In genomic region chr6:40388660-40389059, GRCm38 (mm10) we compare ENCODE assay signal across 21 mouse cellular contexts. TPM values are rescaled to one million over a fixed set of nuclear protein-coding genes. Genes with fewer than 3 reads are reported as not detected.
DNase-seq lines count a peak whose midpoint lies in the region; ATAC-seq and TF ChIP-seq lines count a peak whose summit lies in the region.
"Had no signal": no experiment of that assay in that cellular context is flagged by ENCODE, and none has a peak within 500 bp of the region (broad histone marks: within the 10 kb centered on the region; RNA-seq: fewer than 3 reads in every experiment).

No protein-coding gene starts in this region.

- no peak for ATAC-seq in hindbrain, embryonic 13.5 days (ENCODE audit: low FRiP score)
- ATAC-seq in hindbrain, embryonic 12.5 days (ENCODE audit: low FRiP score) = no peak
- ATAC-seq in liver, embryonic 16.5 days (ENCODE audit: low read depth) = peak; percentile 63
- ATAC-seq in activated CD4-positive, CD25-positive, alpha-beta regulatory T cell, adult 4 months = no peak
- ATAC-seq: forebrain, postnatal 0 days; hindbrain, embryonic 16.5 days had no signal

- no peak overlapping the region for H3K4me2 ChIP-seq in hindbrain, embryonic 13.5 days
- H3K4me2 ChIP-seq in hindbrain, embryonic 12.5 days (replicated peaks) = no peak overlapping the region
- no peak overlapping the region for H3K4me2 ChIP-seq in liver, embryonic 16.5 days (ENCODE audit: low read depth, low read length)
- H3K4me2 ChIP-seq: embryonic facial prominence, embryonic 13.5 days; neural tube, embryonic 13.5 days had no signal

- no peak for TF ChIP-seq POLR2A in MEL (IDR thresholded peaks at IDR 0.05; ENCODE audit: control insufficient read depth in 1 of 2, insufficient read depth in 1 of 2, low read depth in 1 of 2, low read length in 2 of 2, poor library complexity in 1 of 2)

- peak; percentile 65 for DNase-seq in MEL (ENCODE audit: low read depth, low spot score)
- peak; percentile 6 for DNase-seq in c-Kit-positive CD71-negative TER-119-negative erythroid progenitor cells, embryonic 14.5 days (ENCODE audit: low read depth)
- no peak for DNase-seq in frontal cortex, adult 2 months (ENCODE audit: extremely low spot score in 1 of 2, low spot score in 1 of 2)
- DNase-seq: adrenal gland, postnatal 25 days; cerebellum, adult 9-10 months; forebrain, postnatal 0 days; gastrocnemius, postnatal 10 days; kidney, adult 11 months; kidney, postnatal 14 days; left cerebral cortex, postnatal 4 days; lung, adult 18-20 months; lung, postnatal 36 days; thymus, postnatal 14 days had no signal

- TF ChIP-seq EP300 in MEL (IDR thresholded peaks at IDR 0.05; ENCODE audit: low read depth in 1 of 2, low read length in 2 of 2) = peak; percentile 80 to 92

- no peaks in the 10 kb centered on the region for H3K4me1 ChIP-seq in hindbrain, embryonic 13.5 days (replicated peaks)
- no peaks in the 10 kb centered on the region for H3K4me1 ChIP-seq in hindbrain, embryonic 12.5 days
- peaks cover 3 to 7% of the 10 kb centered on the region in 2 experiments for H3K4me1 ChIP-seq in MEL (ENCODE audit: control insufficient read depth in 1 of 2, insufficient read depth in 2 of 2, low read length in 2 of 2)
- peaks cover 4% of the 10 kb centered on the region; the same call in 1 of the 2 replicates for H3K4me1 ChIP-seq in liver, embryonic 16.5 days (ENCODE audit: control insufficient read depth, low read depth, low read length)
- H3K4me1 ChIP-seq: embryonic facial prominence, embryonic 13.5 days; neural tube, embryonic 13.5 days had no signal

- TF ChIP-seq RAD21 in MEL (IDR thresholded peaks at IDR 0.05; ENCODE audit: low read depth, low read length) = no peak

- H3K9me3 ChIP-seq in hindbrain, embryonic 13.5 days = no peaks in the 10 kb centered on the region
- H3K9me3 ChIP-seq in hindbrain, embryonic 12.5 days (replicated peaks) = no peaks in the 10 kb centered on the region
- H3K9me3 ChIP-seq in MEL (replicated peaks; ENCODE audit: insufficient read depth, low read length) = no peaks in the 10 kb centered on the region
- no peaks in the 10 kb centered on the region for H3K9me3 ChIP-seq in liver, embryonic 16.5 days (replicated peaks; ENCODE audit: control insufficient read depth, low read length)
- H3K9me3 ChIP-seq: embryonic facial prominence, embryonic 13.5 days; neural tube, embryonic 13.5 days had no signal

- WGBS in hindbrain, embryonic 13.5 days = 65% methylated on average over 4 of the region's 4 CpGs
- WGBS in hindbrain, embryonic 12.5 days = 69% methylated on average over 4 of the region's 4 CpGs
- WGBS in liver, embryonic 16.5 days (ENCODE audit: insufficient replicate concordance) = 24% methylated on average over 4 of the region's 4 CpGs

- H3K27ac ChIP-seq in hindbrain, embryonic 13.5 days = no peak overlapping the region
- H3K27ac ChIP-seq in hindbrain, embryonic 12.5 days = no peak overlapping the region
- H3K27ac ChIP-seq in MEL (ENCODE audit: control insufficient read depth, low read depth, low read length) = peak overlapping the region; percentile 37; the same call in 1 of the 2 replicates
- H3K27ac ChIP-seq in liver, embryonic 16.5 days (ENCODE audit: low read length) = no peak overlapping the region
- H3K27ac ChIP-seq: embryonic facial prominence, embryonic 13.5 days; neural tube, embryonic 13.5 days; stomach, postnatal 0 days had no signal

- H3K36me3 ChIP-seq in hindbrain, embryonic 13.5 days = 0 out of 2 replicates have a peak, but pooled peaks cover 2% of the 10 kb centered on the region
- no peaks in the 10 kb centered on the region for H3K36me3 ChIP-seq in hindbrain, embryonic 12.5 days
- H3K36me3 ChIP-seq in MEL (ENCODE audit: control insufficient read depth in 1 of 2, insufficient read depth in 2 of 2, low read length in 2 of 2) = peaks cover 0 to 10% of the 10 kb centered on the region in 2 experiments
- H3K36me3 ChIP-seq in liver, embryonic 16.5 days (ENCODE audit: control insufficient read depth, insufficient read depth) = no peaks in the 10 kb centered on the region

- TF ChIP-seq CTCF in MEL (IDR thresholded peaks at IDR 0.05 in 2 of 3, conservative IDR thresholded peaks at IDR 0.05 in 1 of 3; ENCODE audit: control insufficient read depth in 1 of 3, insufficient read depth in 1 of 3, low read depth in 2 of 3, low read length in 3 of 3, poor library complexity in 1 of 3, severe bottlenecking in 1 of 3) = no peak

- H3K27me3 ChIP-seq in hindbrain, embryonic 13.5 days = no peaks in the 10 kb centered on the region
- no peaks in the 10 kb centered on the region for H3K27me3 ChIP-seq in hindbrain, embryonic 12.5 days
- no peaks in the 10 kb centered on the region for H3K27me3 ChIP-seq in MEL (ENCODE audit: control insufficient read depth in 1 of 2, insufficient read depth in 2 of 2, low read length in 2 of 2)
- H3K27me3 ChIP-seq in liver, embryonic 16.5 days (ENCODE audit: control insufficient read depth, insufficient read depth, low read depth, low read length) = no peaks in the 10 kb centered on the region
- H3K27me3 ChIP-seq: embryonic facial prominence, embryonic 13.5 days; neural tube, embryonic 13.5 days had no signal

- 0 out of 2 replicates have a peak overlapping the region, but pooled peaks have one; percentile 19 for H3K9ac ChIP-seq in hindbrain, embryonic 13.5 days
- no peak overlapping the region for H3K9ac ChIP-seq in hindbrain, embryonic 12.5 days
- H3K9ac ChIP-seq in MEL (ENCODE audit: control insufficient read depth, low read depth, low read length, poor library complexity, severe bottlenecking) = no peak overlapping the region
- no peak overlapping the region for H3K9ac ChIP-seq in liver, embryonic 16.5 days (ENCODE audit: low read depth, low read length)
- H3K9ac ChIP-seq: embryonic facial prominence, embryonic 13.5 days; forebrain, postnatal 0 days; neural tube, embryonic 13.5 days had no signal

- no peaks in the 10 kb centered on the region for H3K79me2 ChIP-seq in MEL (ENCODE audit: control insufficient read depth, insufficient read depth, low read length, poor library complexity)

- H3K4me3 ChIP-seq in hindbrain, embryonic 13.5 days = no peak overlapping the region
- no peak overlapping the region for H3K4me3 ChIP-seq in hindbrain, embryonic 12.5 days
- no peak overlapping the region for H3K4me3 ChIP-seq in MEL (ENCODE audit: control insufficient read depth in 1 of 2, insufficient read depth in 1 of 2, low read depth in 2 of 2, low read length in 2 of 2)
- no peak overlapping the region for H3K4me3 ChIP-seq in liver, embryonic 16.5 days (ENCODE audit: low read depth, low read length)
- H3K4me3 ChIP-seq: embryonic facial prominence, embryonic 13.5 days; neural tube, embryonic 13.5 days had no signal

TF ChIP-seq in MEL, 35 proteins besides CTCF, POLR2A, EP300 and RAD21:
- TF ChIP-seq RCOR1 (IDR thresholded peaks at IDR 0.05; ENCODE audit: low read depth, low read length) (peak; percentile 93), TAL1 (IDR thresholded peaks at IDR 0.05; ENCODE audit: low read length) (no peak), ZNF384 (IDR thresholded peaks at IDR 0.05; ENCODE audit: low read depth, low read length) (no peak), MAZ (IDR thresholded peaks at IDR 0.05; ENCODE audit: low read depth, low read length) (no peak), MAFK (IDR thresholded peaks at IDR 0.05; ENCODE audit: borderline replicate concordance, low read depth, low read length) (0 out of 2 replicates have a peak, but pooled peaks have one; percentile 47), TCF12 (IDR thresholded peaks at IDR 0.05; ENCODE audit: low read depth, low read length) (peak; percentile 87), ETS1 (IDR thresholded peaks at IDR 0.05; ENCODE audit: low read depth, low read length) (peak; percentile 62), SIN3A (IDR thresholded peaks at IDR 0.05; ENCODE audit: low read length) (peak; percentile 53; the same call in 1 of the 2 replicates), ZKSCAN1 (IDR thresholded peaks at IDR 0.05; ENCODE audit: low read depth, low read length) (no peak), NRF1 (IDR thresholded peaks at IDR 0.05; ENCODE audit: insufficient read depth, low read depth, low read length, poor library complexity, severe bottlenecking) (no peak), GATA1 (IDR thresholded peaks at IDR 0.05; ENCODE audit: low read depth, low read length) (peak; percentile 98), KAT2A (conservative IDR thresholded peaks at IDR 0.05; ENCODE audit: low read depth, low read length) (no peak)

RNA-seq across cellular contexts. Expression of gene E330009J07Rik, which starts 47.3 kb away (rescaled TPM):
- 14.4 and 19.1 TPM in 2 replicates for polyA plus RNA-seq in hindbrain, embryonic 13.5 days (2015; fragmentation: Nextera tagmentation; extraction: Ambion mirVana)
- 18.7 and 19.9 TPM in 2 replicates for polyA plus RNA-seq in hindbrain, embryonic 12.5 days (2016; fragmentation: Nextera tagmentation; extraction: Ambion mirVana)
- 6.1 and 6.4 TPM in 2 replicates for total RNA-seq in MEL (2012; rRNA removed)
- 1 to 10 TPM in 1 of 2 experiments, not detected in 1; 5.9 TPM for polyA plus RNA-seq in MEL (2012; ENCODE audit: insufficient read depth in 1 of 2, insufficient read length in 2 of 2, low read depth in 1 of 2, low replicate concordance in 2 of 2, missing spikeins in 1 of 2)
- polyA plus RNA-seq in liver, embryonic 16.5 days (2015; fragmentation: Nextera tagmentation; extraction: Ambion mirVana) = 1.3 and 2.1 TPM in 2 replicates
- 1 to 10 TPM; 4.9 to 6.1 TPM for polyA plus RNA-seq in activated CD4-positive, CD25-positive, alpha-beta regulatory T cell, adult 4 months (2017; shearing (Covaris generic))
- 24.1 and 24.5 TPM in 2 replicates for polyA plus RNA-seq in frontal cortex, adult 2 months (2012; rRNA removed)

RNA-seq across cellular contexts. Expression of gene Wee2, which starts 50.2 kb away (rescaled TPM):
- polyA plus RNA-seq in hindbrain, embryonic 13.5 days (2015; fragmentation: Nextera tagmentation; extraction: Ambion mirVana) = 0.18 and 0.25 TPM in 2 replicates
- polyA plus RNA-seq in hindbrain, embryonic 12.5 days (2016; fragmentation: Nextera tagmentation; extraction: Ambion mirVana) = 0.29 TPM in 1 of 2 replicates, not detected in the other
- total RNA-seq in MEL (2012; rRNA removed) = not detected in 2 replicates
- not detected for polyA plus RNA-seq in MEL (2012; ENCODE audit: insufficient read depth in 1 of 2, insufficient read length in 2 of 2, low read depth in 1 of 2, low replicate concordance in 2 of 2, missing spikeins in 1 of 2)
- polyA plus RNA-seq in liver, embryonic 16.5 days (2015; fragmentation: Nextera tagmentation; extraction: Ambion mirVana) = not detected in 2 replicates
- under 1 TPM; 0.15 TPM for polyA plus RNA-seq in activated CD4-positive, CD25-positive, alpha-beta regulatory T cell, adult 4 months (2017; shearing (Covaris generic))
- polyA plus RNA-seq in frontal cortex, adult 2 months (2012; rRNA removed) = 0.06 and 0.11 TPM in 2 replicates
- total RNA-seq: adrenal gland, postnatal 25 days; forebrain, postnatal 0 days; gastrocnemius, postnatal 10 days; left cerebral cortex, postnatal 4 days had no signal
- polyA plus RNA-seq: embryonic facial prominence, embryonic 13.5 days; stomach, postnatal 0 days had no signal

Comparison
In these comparisons a context has a peak if more than half of its experiments do, and no peak if none do; other contexts are left out.
1. DNase-seq: peak in MEL (single experiment) and c-Kit-positive CD71-negative TER-119-negative erythroid progenitor cells, embryonic 14.5 days (single experiment); none in frontal cortex, adult 2 months (0 of 2).